Mouse (Mus musculus): ENCODE measurements around the gene Cdc37. TPM values are rescaled to one million over a fixed set of nuclear protein-coding genes. Genes with fewer than 3 reads are reported as not detected.

Gene Cdc37
- polyA plus RNA-seq, 1 experiment = 91.1 TPM

DNA sequence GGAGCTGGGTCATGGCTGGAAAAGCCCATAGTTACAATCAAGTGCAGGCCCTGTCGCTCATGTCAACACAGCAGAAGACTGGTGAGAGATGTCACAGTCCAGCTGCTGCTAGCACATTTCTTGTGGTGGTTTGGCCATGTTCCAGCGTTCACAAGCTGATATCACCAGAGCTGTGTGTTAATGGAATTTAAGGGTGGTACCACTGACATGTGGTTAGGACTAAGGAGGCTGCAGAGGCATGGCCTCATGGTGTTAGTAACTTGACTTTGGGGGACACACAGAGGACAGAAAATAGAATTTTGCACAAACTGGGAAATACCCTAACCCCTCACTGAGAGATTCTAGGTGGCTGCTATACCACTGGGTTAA is 23.5 kb downstream of the Cdc37 start:
- Histone ChIP-seq H3K27me3 (ENCODE audit: control insufficient read depth, insufficient read depth, low read length) (no peaks in the 10 kb centered on the region), H3K4me1 (replicated peaks; ENCODE audit: control insufficient read depth, insufficient read depth, low read length) (peaks cover 2% of the 10 kb centered on the region; the same call in 1 of the 2 replicates), H3K4me3 (ENCODE audit: control insufficient read depth, insufficient read depth, low read length) (no peak overlapping the region), H3K27ac (ENCODE audit: control insufficient read depth, insufficient read depth, low read length) (no peak overlapping the region), H3K36me3 (ENCODE audit: control insufficient read depth, insufficient read depth, low read length) (peaks cover 10% of the 10 kb centered on the region; the same call in 1 of the 2 replicates)
- no peak for DNase-seq
- 32% methylated on average over 2 of the region's 2 CpGs for WGBS
- TF ChIP-seq CTCF (IDR thresholded peaks at IDR 0.05; ENCODE audit: borderline replicate concordance, control insufficient read depth, extremely low read depth, insufficient read depth, low read length, poor library complexity) = no peak
- no peak for TF ChIP-seq POLR2A (IDR thresholded peaks at IDR 0.05; ENCODE audit: control insufficient read depth, extremely low read depth, insufficient read depth, low read length, poor library complexity)

DNA sequence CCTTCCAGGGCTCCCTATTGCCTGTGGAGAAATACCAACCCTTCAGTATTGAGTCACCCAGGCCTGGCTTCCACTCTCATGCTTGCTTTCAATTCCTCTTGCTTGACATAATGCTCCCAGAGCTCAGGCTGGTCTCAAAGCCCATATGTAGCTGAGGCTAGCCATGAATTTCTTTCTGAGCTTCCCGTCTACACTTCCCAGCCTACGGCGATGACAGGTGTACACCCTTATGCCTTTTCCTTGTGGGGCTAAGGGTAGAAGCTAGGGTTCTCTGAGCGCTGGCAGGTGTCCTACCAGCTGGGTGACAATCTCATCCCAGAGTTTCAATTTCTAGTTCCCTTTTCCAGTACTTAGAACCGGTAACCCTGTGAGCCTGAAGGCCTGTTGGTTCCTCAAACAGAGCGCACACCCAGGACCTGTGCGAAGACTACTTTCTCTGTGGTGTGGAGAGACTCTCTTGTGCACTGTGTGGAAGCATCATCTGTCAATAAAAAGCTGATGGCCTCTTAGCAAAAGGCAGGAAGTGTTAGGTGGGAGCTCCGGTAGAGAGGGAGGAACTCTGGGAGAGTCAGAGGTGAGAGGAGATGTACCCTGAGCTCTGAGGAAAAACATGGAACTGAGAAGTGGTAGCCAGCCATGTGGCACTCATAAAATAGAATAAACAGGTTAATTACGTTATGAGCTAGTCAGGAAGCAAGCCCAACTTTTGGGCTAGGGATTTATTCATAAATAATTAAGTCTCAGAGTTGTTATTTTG is 24.1 kb downstream of the Cdc37 start:
- WGBS = 67% methylated on average over 9 of the region's 9 CpGs
- Histone ChIP-seq H3K4me1 (replicated peaks; ENCODE audit: control insufficient read depth, insufficient read depth, low read length) (peaks cover 2% of the 10 kb centered on the region; the same call in 1 of the 2 replicates), H3K36me3 (ENCODE audit: control insufficient read depth, insufficient read depth, low read length) (peaks cover 11% of the 10 kb centered on the region; the same call in 1 of the 2 replicates), H3K27ac (ENCODE audit: control insufficient read depth, insufficient read depth, low read length) (no peak overlapping the region), H3K27me3 (ENCODE audit: control insufficient read depth, insufficient read depth, low read length) (no peaks in the 10 kb centered on the region), H3K4me3 (ENCODE audit: control insufficient read depth, insufficient read depth, low read length) (no peak overlapping the region)
- TF ChIP-seq CTCF (IDR thresholded peaks at IDR 0.05; ENCODE audit: borderline replicate concordance, control insufficient read depth, extremely low read depth, insufficient read depth, low read length, poor library complexity) (no peak), POLR2A (IDR thresholded peaks at IDR 0.05; ENCODE audit: control insufficient read depth, extremely low read depth, insufficient read depth, low read length, poor library complexity) (no peak)
- DNase-seq = no peak

DNA sequence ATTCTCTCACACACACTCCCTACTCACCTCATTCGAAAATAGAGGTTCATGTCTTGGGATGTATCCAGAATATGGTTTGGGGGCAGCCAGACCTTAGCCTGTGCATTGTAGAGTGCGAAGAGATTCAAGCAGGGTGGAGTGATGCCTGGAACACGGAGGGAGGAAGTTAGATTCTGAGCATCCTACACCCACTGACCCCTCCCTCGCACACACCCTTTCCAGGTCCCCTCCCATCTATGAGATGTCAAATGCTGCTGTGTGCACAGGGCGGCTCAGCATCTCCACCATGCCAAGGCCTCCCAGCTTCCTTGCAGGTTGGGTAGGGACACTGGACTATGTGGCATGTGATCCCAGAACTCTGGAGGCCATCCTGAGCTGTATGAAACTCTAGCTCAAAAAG is 24.9 kb downstream of the Cdc37 start:
- 91% methylated on average over 5 of the region's 5 CpGs for WGBS
- H3K27me3 ChIP-seq (ENCODE audit: control insufficient read depth, insufficient read depth, low read length) = no peaks in the 10 kb centered on the region
- no peak overlapping the region for H3K27ac ChIP-seq (ENCODE audit: control insufficient read depth, insufficient read depth, low read length)
- H3K4me3 ChIP-seq (ENCODE audit: control insufficient read depth, insufficient read depth, low read length) = no peak overlapping the region
- no peak for DNase-seq
- peaks cover 16% of the 10 kb centered on the region; the same call in 1 of the 2 replicates for H3K36me3 ChIP-seq (ENCODE audit: control insufficient read depth, insufficient read depth, low read length)
- TF ChIP-seq CTCF (IDR thresholded peaks at IDR 0.05; ENCODE audit: borderline replicate concordance, control insufficient read depth, extremely low read depth, insufficient read depth, low read length, poor library complexity) (no peak), POLR2A (IDR thresholded peaks at IDR 0.05; ENCODE audit: control insufficient read depth, extremely low read depth, insufficient read depth, low read length, poor library complexity) (no peak)
- no peaks in the 10 kb centered on the region for H3K4me1 ChIP-seq (replicated peaks; ENCODE audit: control insufficient read depth, insufficient read depth, low read length)

DNA sequence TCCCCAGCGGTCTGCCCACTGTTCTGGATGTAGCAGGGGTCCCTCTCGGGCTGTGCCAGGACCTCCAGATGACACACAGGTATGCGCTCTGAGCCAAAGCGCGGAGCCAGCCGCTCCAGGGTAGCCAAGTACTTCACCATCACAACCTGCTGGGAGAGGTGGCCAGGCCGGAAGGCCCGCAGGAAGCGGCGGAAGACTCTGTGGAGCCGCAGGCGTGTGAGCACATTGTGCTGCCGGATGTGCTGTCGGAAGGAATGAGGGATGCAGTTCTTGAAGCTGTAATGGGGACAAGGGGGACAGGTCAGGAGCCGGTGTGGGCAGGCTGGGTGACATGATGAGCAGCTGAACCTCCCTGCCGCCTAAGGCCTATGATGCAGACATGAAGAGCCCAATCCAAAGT is 28.3 kb downstream of the Cdc37 start:
- H3K36me3 ChIP-seq (ENCODE audit: control insufficient read depth, insufficient read depth, low read length) = peaks cover 11% of the 10 kb centered on the region; the same call in 1 of the 2 replicates
- WGBS = 95% methylated on average over 16 of the region's 16 CpGs

DNA sequence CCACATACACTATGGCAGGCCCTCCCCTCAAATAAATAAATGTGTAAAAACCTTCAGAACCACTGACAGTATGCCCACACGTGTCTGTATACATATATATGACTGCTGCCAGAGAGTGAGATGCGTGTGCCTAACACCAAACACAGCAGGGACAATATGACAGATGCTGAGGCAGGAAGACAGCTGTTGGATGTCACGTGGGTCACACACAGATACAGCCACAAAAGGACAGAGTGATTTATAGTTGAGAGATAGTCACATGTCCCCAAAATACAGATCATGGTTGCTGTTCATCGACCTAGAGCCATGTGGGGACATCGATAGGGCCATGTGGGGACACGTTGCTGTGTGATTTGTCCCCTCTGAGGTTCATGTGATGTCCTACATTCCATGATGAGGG is 32.7 kb downstream of the Cdc37 start:
- Histone ChIP-seq H3K27ac (ENCODE audit: control insufficient read depth, insufficient read depth, low read length) (no peak overlapping the region), H3K36me3 (ENCODE audit: control insufficient read depth, insufficient read depth, low read length) (peaks cover 11% of the 10 kb centered on the region; the same call in 1 of the 2 replicates), H3K4me3 (ENCODE audit: control insufficient read depth, insufficient read depth, low read length) (no peak overlapping the region), H3K27me3 (ENCODE audit: control insufficient read depth, insufficient read depth, low read length) (no peaks in the 10 kb centered on the region), H3K4me1 (replicated peaks; ENCODE audit: control insufficient read depth, insufficient read depth, low read length) (no peaks in the 10 kb centered on the region)
- WGBS = 84% methylated on average over 6 of the region's 6 CpGs
- no peak for DNase-seq
- TF ChIP-seq CTCF (IDR thresholded peaks at IDR 0.05; ENCODE audit: borderline replicate concordance, control insufficient read depth, extremely low read depth, insufficient read depth, low read length, poor library complexity) (no peak), POLR2A (IDR thresholded peaks at IDR 0.05; ENCODE audit: control insufficient read depth, extremely low read depth, insufficient read depth, low read length, poor library complexity) (no peak)

More for the DNA sequence above, 28.3 kb downstream of the Cdc37 start:
- DNase-seq = no peak
- no peak overlapping the region for H3K4me3 ChIP-seq (ENCODE audit: control insufficient read depth, insufficient read depth, low read length)
- no peak overlapping the region for H3K27ac ChIP-seq (ENCODE audit: control insufficient read depth, insufficient read depth, low read length)
- H3K27me3 ChIP-seq (ENCODE audit: control insufficient read depth, insufficient read depth, low read length) = no peaks in the 10 kb centered on the region
- TF ChIP-seq CTCF (IDR thresholded peaks at IDR 0.05; ENCODE audit: borderline replicate concordance, control insufficient read depth, extremely low read depth, insufficient read depth, low read length, poor library complexity) = no peak
- no peak for TF ChIP-seq POLR2A (IDR thresholded peaks at IDR 0.05; ENCODE audit: control insufficient read depth, extremely low read depth, insufficient read depth, low read length, poor library complexity)
- no peaks in the 10 kb centered on the region for H3K4me1 ChIP-seq (replicated peaks; ENCODE audit: control insufficient read depth, insufficient read depth, low read length)

DNA sequence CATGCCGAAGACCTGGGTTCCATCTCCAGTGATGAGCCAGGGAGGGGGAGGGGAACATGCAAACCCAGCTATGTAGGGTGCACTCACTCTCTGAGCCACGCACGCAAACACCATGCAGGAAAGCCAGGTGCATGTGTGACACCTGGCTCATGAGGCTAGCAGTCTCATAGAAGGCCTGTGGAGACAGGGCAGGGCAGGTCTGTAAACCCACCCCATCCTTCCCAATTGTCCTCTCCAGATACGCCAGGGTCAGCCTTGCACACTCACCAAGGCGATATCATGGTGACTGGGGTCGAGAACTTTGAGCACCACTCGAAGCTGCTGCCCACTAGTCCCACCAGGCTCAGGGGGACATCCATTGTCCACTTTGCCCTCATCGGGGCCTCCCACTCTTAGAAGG is 34.7 kb downstream of the Cdc37 start:
- H3K27me3 ChIP-seq (ENCODE audit: control insufficient read depth, insufficient read depth, low read length) = no peaks in the 10 kb centered on the region
- no peak overlapping the region for H3K4me3 ChIP-seq (ENCODE audit: control insufficient read depth, insufficient read depth, low read length)
- TF ChIP-seq POLR2A (IDR thresholded peaks at IDR 0.05; ENCODE audit: control insufficient read depth, extremely low read depth, insufficient read depth, low read length, poor library complexity) (no peak), CTCF (IDR thresholded peaks at IDR 0.05; ENCODE audit: borderline replicate concordance, control insufficient read depth, extremely low read depth, insufficient read depth, low read length, poor library complexity) (no peak)
- DNase-seq = no peak
- H3K36me3 ChIP-seq (ENCODE audit: control insufficient read depth, insufficient read depth, low read length) = no peaks in the 10 kb centered on the region
- WGBS = 99% methylated on average over 8 of the region's 8 CpGs
- no peaks in the 10 kb centered on the region for H3K4me1 ChIP-seq (replicated peaks; ENCODE audit: control insufficient read depth, insufficient read depth, low read length)
- no peak overlapping the region for H3K27ac ChIP-seq (ENCODE audit: control insufficient read depth, insufficient read depth, low read length)
